Mouse (Mus musculus) midbrain, embryonic 14.5 days (tissue): Measurements from ENCODE around the gene Hip1. TPM values are rescaled to one million over a fixed set of nuclear protein-coding genes. Genes with fewer than 3 reads are reported as not detected.

Source experiments
- ATAC-seq: fragments of 200-750 bp; cut with Nextera tagmentation; 2 replicates; pipeline ENCODE4 v1.8.0; 2017; ENCODE audit warnings: moderate number of reproducible peaks, moderate library complexity; ENCODE audit not compliant: low FRiP score, low TSS enrichment
- DNase-seq: peaks from one replicate; pipeline ENCODE4 v3.0.0-alpha.2; 2015
- H3K27ac ChIP-seq: fragments of 300-500 bp; sonication (generic); replicated peaks from 2 replicates; pipeline ENCODE4 v1.5.1; 2014; ENCODE audit warnings: mild to moderate bottlenecking, low read depth, low read length, moderate library complexity
- H3K27me3 ChIP-seq: fragments of 300-500 bp; sonication (generic); 2 replicates; pipeline ENCODE4 v1.6.1; 2014; ENCODE audit warnings: low read length, control low read depth, mixed read lengths; ENCODE audit not compliant: control insufficient read depth, insufficient read depth
- H3K36me3 ChIP-seq: fragments of 300-500 bp; sonication (generic); 2 replicates; pipeline ENCODE4 v1.6.1; 2014; ENCODE audit warnings: low read length, control low read depth; ENCODE audit not compliant: control insufficient read depth, insufficient read depth
- H3K4me1 ChIP-seq: fragments of 300-500 bp; sonication (generic); 2 replicates; pipeline ENCODE4 v1.6.1; 2014; ENCODE audit warnings: mild to moderate bottlenecking, antibody characterized with exemption, low read length, control low read depth; ENCODE audit not compliant: control insufficient read depth, insufficient read depth
- H3K4me2 ChIP-seq: fragments of 300-500 bp; sonication (generic); 2 replicates; pipeline ENCODE4 v1.6.1; 2014; ENCODE audit warnings: mild to moderate bottlenecking, low read length, moderate library complexity
- H3K4me3 ChIP-seq: fragments of 300-500 bp; sonication (generic); replicated peaks from 2 replicates; pipeline ENCODE4 v1.5.1; 2014; ENCODE audit warnings: low read depth, low read length
- H3K9ac ChIP-seq: fragments of 300-500 bp; sonication (generic); replicated peaks from 2 replicates; pipeline ENCODE4 v1.6.1; 2014; ENCODE audit warnings: mild to moderate bottlenecking, low read length, moderate library complexity
- H3K9me3 ChIP-seq: fragments of 300-500 bp; sonication (generic); 2 replicates; pipeline ENCODE4 v1.6.1; 2016; ENCODE audit warnings: low read length, control low read depth, mixed read lengths; ENCODE audit not compliant: control insufficient read depth
- WGBS: fragments of 180-500 bp; shearing (Covaris S2); extraction: QIAGEN DNeasy Blood & Tissue Kit; methylation state at CpG from one replicate; pipeline ENCODE4 v1.1.7; 2014; 5-methylcytosine and 5-hydroxymethylcytosine counted together
- polyA plus RNA-seq: library from polyadenylated mRNA; unstranded; fragments of >200 nt; fragmentation: Nextera tagmentation; extraction: Ambion mirVana; gene quantifications from 2 replicates; pipeline ENCODE4 v1.2.1, GENCODE M21; 2014

The Hip1 gene
- polyA plus RNA-seq, 1 experiment from 2014 or later: 42.0 TPM

DNA sequence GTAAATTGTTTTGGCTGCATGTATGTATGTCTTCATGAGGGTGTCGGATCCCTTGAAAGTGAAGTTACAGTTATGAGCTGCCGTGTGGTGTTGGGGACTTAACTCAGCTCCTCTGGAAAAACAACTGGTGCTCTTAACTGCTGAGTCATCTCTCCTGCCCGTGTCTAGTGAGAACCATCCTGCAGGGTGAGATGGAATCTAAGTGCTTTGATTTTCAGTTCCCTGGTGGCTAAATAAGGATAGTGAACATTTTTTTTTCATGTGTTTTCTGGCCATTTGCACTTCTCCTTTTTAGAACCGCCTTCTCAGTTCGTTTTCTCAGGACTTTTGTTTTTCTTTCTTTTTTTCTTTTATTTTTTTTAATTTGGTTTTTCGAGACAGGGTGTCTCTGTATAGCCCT lies 23.8 kb upstream of the Hip1 start:
- H3K27me3 ChIP-seq: no peaks in the 10 kb centered on the region
- H3K4me3 ChIP-seq: no peak overlapping the region
- DNase-seq (no peak), ATAC-seq (no peak)
- WGBS: 74% methylated on average over 6 of the region's 6 CpGs
- H3K36me3 ChIP-seq: no peaks in the 10 kb centered on the region
- H3K9ac ChIP-seq: no peak overlapping the region
- no peak overlapping the region for H3K27ac ChIP-seq
- H3K4me2 ChIP-seq: no peak overlapping the region
- H3K9me3 ChIP-seq: no peaks in the 10 kb centered on the region
- H3K4me1 ChIP-seq: no peaks in the 10 kb centered on the region

DNA sequence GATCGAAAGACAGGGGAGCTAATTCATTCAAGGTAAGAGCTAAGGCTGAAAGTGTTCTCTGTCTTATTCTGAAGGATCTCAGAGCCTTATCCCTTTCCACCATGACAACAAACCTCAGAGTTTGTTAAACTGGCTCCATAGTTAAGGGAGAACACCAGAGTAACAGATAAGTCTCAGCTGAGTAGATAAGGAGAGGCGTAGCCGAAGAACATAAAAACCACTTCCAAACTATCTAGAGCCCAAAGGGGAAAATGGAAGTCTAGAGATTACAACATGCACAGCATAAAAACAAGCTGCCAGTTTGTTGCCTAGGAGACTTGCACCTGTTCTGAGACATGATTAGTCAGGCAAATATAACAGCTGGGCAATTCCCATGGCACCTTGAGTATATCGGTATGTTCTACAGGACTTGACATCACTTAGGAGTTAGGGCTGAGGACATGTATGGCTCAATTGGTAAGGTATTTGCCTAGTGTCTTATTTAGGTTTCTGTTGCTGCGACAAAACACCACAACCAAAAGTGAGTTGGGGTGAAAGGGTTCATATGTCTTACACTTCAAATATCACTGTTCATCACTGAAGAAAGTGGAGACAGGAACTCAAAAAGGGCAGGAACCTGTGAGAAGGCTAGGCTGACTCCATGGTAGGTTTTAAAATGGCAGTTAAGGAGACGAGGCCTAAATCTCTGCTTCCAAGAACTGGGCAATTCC lies 22.8 kb upstream of the Hip1 start:
- H3K4me1 ChIP-seq: no peaks in the 10 kb centered on the region
- DNase-seq (no peak), ATAC-seq (no peak)
- no peaks in the 10 kb centered on the region for H3K27me3 ChIP-seq
- no peaks in the 10 kb centered on the region for H3K9me3 ChIP-seq
- H3K27ac ChIP-seq: no peak overlapping the region
- no peaks in the 10 kb centered on the region for H3K36me3 ChIP-seq
- no peak overlapping the region for H3K4me2 ChIP-seq
- WGBS: 91% methylated on average over 6 of the region's 6 CpGs
- H3K9ac ChIP-seq: no peak overlapping the region
- H3K4me3 ChIP-seq: no peak overlapping the region

DNA sequence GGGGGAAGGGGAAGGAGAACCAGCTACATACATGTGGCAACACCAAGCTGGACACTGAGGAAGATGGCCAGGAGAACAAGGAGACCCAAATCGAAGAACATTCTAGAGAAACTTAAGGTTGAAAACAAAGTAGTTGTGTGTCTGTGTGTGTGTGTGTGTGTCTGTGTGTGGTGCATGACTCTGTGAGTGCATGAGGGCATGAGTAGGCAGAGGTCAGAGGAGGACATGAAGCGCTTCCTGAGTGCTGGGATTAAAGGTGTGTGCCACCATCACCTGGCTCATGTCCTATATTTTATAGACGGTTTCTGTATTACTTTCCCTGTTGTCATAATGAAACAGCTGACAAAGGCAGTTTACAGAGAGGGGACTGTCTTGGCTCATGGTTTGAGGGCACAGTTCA lies 18.5 kb upstream of the Hip1 start, which contains the start of gene Ccl26:
Gene Ccl26, minus strand, starts transcription at position 101 of the 400 bp plus-strand sequence.
- DNase-seq: no peak

DNA sequence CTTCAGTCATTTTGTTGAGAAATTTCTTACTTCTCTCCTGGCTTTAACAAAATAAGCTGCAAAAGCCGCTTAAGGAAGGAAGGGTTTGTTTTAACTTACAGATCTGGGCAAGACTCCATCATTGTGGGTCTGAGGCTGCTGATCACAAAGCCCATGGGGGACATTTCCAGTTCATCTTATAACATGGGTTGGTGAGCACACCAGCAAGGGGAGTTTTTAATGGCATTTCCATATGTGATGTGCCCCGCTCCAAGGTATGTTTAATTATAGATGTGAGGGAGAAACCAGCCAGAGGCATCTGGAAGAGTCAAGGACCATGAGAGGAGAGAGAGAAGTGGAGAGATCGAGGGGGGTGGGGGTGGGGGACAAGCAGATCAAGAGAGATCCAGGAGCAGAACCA lies 12.8 kb upstream of the Hip1 start:
- Histone ChIP-seq H3K9ac (no peak overlapping the region), H3K4me2 (no peak overlapping the region), H3K36me3 (no peaks in the 10 kb centered on the region), H3K4me3 (no peak overlapping the region), H3K4me1 (peaks cover 3% of the 10 kb centered on the region; the same call in 1 of the 2 replicates), H3K9me3 (no peaks in the 10 kb centered on the region), H3K27me3 (no peaks in the 10 kb centered on the region), H3K27ac (no peak overlapping the region)
- ATAC-seq (no peak), DNase-seq (no peak)
- WGBS: 76% methylated on average over 3 of the region's 3 CpGs

More for the DNA sequence above, 18.5 kb upstream of the Hip1 start, which contains the start of gene Ccl26:
- Histone ChIP-seq H3K9me3 (no peaks in the 10 kb centered on the region), H3K9ac (no peak within 1 kb of the TSS), H3K4me3 (no peak within 1 kb of the TSS), H3K27me3 (no peaks in the 10 kb centered on the region), H3K36me3 (no peaks in the 10 kb centered on the region), H3K4me2 (no peak within 1 kb of the TSS), H3K27ac (no peak within 1 kb of the TSS), H3K4me1 (no peaks in the 10 kb centered on the region)
- WGBS: 88% methylated on average over 3 of the region's 3 CpGs
- ATAC-seq: no peak

DNA sequence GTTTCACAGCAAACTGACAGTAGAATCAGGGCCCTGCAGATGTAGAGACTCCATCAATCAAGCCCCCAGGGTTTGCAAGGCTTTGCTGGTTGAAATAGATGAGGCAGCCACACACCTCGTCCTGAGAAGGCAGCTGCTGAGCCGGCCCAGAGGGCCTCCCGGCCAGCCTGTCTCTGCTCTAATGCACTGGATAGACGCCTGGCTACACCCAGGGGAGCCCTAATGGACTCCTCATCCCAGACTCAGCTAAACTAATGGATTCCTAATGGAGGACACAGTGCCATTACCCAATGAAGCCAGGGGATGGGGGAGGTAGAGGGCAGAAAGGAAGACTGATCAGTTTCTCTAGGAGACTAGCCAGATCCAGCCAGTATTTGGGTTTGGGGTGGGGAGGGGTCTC lies 12.1 kb upstream of the Hip1 start:
- DNase-seq: peak; percentile 32
- Histone ChIP-seq H3K4me2 (no peak overlapping the region), H3K9ac (no peak overlapping the region), H3K9me3 (no peaks in the 10 kb centered on the region), H3K36me3 (no peaks in the 10 kb centered on the region), H3K4me3 (no peak overlapping the region), H3K27ac (no peak overlapping the region), H3K4me1 (peaks cover 3% of the 10 kb centered on the region; the same call in 1 of the 2 replicates), H3K27me3 (no peaks in the 10 kb centered on the region)
- 22% methylated on average over 4 of the region's 4 CpGs for WGBS
- ATAC-seq: no peak

DNA sequence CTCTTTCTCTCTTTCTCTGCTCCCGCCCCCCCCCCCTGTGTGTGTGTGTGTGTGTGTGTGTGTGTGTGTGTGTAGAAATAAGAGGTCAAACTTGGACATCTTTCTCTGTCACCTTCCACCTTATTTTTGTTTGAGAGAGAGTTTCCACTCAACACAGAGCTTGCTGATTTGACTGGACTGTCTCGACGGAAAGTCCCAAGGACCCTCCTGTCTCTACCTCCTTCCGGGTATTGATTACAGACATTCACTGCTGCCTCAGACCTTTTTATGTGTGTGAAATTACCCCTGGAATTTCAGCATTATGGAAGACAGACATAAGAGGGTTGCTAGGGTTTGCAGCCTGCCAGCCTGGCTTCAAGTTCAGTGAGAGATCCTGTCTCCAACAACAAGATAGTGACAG lies 11.3 kb upstream of the Hip1 start:
- Histone ChIP-seq H3K4me3 (no peak overlapping the region), H3K4me1 (peaks cover 3% of the 10 kb centered on the region; the same call in 1 of the 2 replicates), H3K36me3 (no peaks in the 10 kb centered on the region), H3K9me3 (no peaks in the 10 kb centered on the region), H3K27me3 (no peaks in the 10 kb centered on the region), H3K27ac (no peak overlapping the region), H3K4me2 (no peak overlapping the region), H3K9ac (no peak overlapping the region)
- DNase-seq (no peak), ATAC-seq (no peak)
- 92% methylated on average over 3 of the region's 4 CpGs for WGBS

DNA sequence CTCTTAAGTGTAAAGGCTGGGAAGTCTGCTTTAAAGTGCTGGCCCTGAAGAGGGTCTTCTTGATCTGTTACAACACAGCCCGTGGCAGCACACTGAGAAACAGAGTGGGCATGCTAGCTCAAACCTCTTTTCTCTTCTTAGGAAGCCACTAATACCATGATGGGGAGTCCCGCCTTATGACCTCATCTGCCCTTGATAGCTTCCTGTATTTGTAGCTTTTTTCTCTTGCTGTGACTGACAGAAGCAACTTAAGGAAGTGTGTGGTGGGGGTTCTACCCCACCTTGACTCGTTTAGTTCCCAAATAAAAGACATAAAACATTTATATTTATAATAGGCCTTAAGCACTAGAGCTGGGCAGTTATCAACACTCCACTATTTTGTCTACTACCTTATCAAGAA lies 6.7 kb upstream of the Hip1 start:
- Histone ChIP-seq H3K36me3 (no peaks in the 10 kb centered on the region), H3K27ac (no peak overlapping the region), H3K4me2 (no peak overlapping the region), H3K4me3 (no peak overlapping the region), H3K4me1 (no peaks in the 10 kb centered on the region), H3K27me3 (no peaks in the 10 kb centered on the region), H3K9me3 (no peaks in the 10 kb centered on the region), H3K9ac (no peak overlapping the region)
- WGBS: 75% methylated on average over 3 of the region's 3 CpGs
- DNase-seq (no peak), ATAC-seq (no peak)

DNA sequence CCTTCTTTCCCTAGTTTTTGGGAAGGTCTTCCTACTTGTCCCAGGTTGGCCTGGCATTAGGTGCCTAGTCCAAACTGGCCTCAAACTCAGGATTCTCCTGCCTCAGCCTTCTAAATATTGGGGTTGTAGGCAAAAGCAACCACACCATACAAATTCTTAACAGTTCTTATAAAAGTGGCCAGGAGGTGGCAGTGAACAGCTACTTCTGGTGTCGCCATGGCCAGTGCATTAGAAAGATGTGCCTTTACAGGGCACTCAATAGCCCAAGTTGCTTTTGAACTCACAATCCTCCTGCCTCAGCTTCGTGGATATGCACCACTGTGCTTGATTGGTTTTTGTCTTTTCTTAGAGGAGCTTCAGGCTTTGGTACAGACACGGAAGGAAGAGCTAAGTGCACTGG lies 6.0 kb upstream of the Hip1 start:
- Histone ChIP-seq H3K4me2 (no peak overlapping the region), H3K4me3 (no peak overlapping the region), H3K27ac (no peak overlapping the region), H3K9ac (no peak overlapping the region), H3K9me3 (no peaks in the 10 kb centered on the region), H3K27me3 (no peaks in the 10 kb centered on the region), H3K4me1 (no peaks in the 10 kb centered on the region), H3K36me3 (no peaks in the 10 kb centered on the region)
- DNase-seq (peak; percentile 59), ATAC-seq (no peak)
- WGBS: 31% methylated on average over 3 of the region's 3 CpGs

DNA sequence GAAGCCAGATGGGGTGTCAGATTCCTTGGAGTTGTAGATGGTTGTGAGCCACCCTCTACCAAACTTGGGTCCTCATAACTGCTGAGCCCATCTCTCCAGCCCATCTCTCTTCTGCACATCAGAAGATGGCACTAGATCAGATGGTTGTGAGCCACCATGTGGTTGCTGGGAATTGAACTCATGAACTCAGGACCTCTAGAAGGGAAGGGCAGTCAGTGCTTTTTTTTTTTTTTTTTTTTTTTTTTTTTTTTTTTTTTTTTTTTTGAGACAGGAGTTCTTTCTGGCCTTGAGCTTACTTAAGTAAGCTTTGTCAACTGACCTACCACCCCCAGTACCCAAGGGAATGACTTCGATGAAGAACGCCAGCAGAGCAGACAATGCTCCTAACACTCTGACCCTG lies 3.1 kb upstream of the Hip1 start:
- whole genome bisulfite sequencing: 85% methylated on average over 2 of the region's 2 CpGs
- H3K4me1 ChIP-seq: peaks cover 9% of the 10 kb centered on the region
- no peak for DNase-seq
- no peak overlapping the region for H3K4me3 ChIP-seq
- H3K27me3 ChIP-seq: no peaks in the 10 kb centered on the region
- no peaks in the 10 kb centered on the region for H3K36me3 ChIP-seq
- H3K9ac ChIP-seq: no peak overlapping the region
- no peak overlapping the region for H3K4me2 ChIP-seq
- no peak for ATAC-seq
- no peak overlapping the region for H3K27ac ChIP-seq
- no peaks in the 10 kb centered on the region for H3K9me3 ChIP-seq
